Mouse (Mus musculus) common myeloid progenitor, adult 5-6 weeks (primary cell): Measurements from ENCODE around the gene Bid. TPM values are rescaled to one million over a fixed set of nuclear protein-coding genes. Genes with fewer than 3 reads are reported as not detected.

Experiments used
- ATAC-seq: replicated peaks from 2 replicates; pipeline ENCODE4 v1.8.0; 2016; ENCODE audit warnings: low read depth, mild to moderate bottlenecking, moderate TSS enrichment, inconsistent platforms; ENCODE audit not compliant: poor library complexity, severe bottlenecking
- total RNA-seq: library from RNA; stranded (forward); fragments of 200-1000, 187-1606 nt; gene quantifications from 2 replicates; pipeline ENCODE4 v1.2.3, GENCODE M21; 2017

The Bid gene
- total RNA-seq, 1 experiment from 2014 or later, result 29.7 TPM

GRCm38 (mm10) chr6:120937999-120938608 lies 21.5 kb upstream of the Bid start:
- ATAC-seq, result no peak

- ATAC-seq, result no peak
Observed at GRCm38 (mm10) chr6:120937104-120937617, 20.5 kb upstream of the Bid start.

GRCm38 (mm10) chr6:120934176-120934575 lies 17.5 kb upstream of the Bid start:
- ATAC-seq, result no peak

GRCm38 (mm10) chr6:120933670-120934069 lies 17.0 kb upstream of the Bid start:
- ATAC-seq, result no peak

- 0 out of 2 replicates have a peak, but pooled peaks have one; percentile 20 for ATAC-seq
Observed at GRCm38 (mm10) chr6:120932597-120932996, 15.9 kb upstream of the Bid start.

- no peak for ATAC-seq
Observed at GRCm38 (mm10) chr6:120930450-120931306, 14.0 kb upstream of the Bid start.

GRCm38 (mm10) chr6:120929421-120929820 lies 12.8 kb upstream of the Bid start:
- no peak for ATAC-seq

- no peak for ATAC-seq
Observed at GRCm38 (mm10) chr6:120927765-120928164, 11.1 kb upstream of the Bid start.

GRCm38 (mm10) chr6:120926880-120927279 lies 10.2 kb upstream of the Bid start:
- no peak for ATAC-seq

- ATAC-seq, result peak; percentile 54; the same call in 1 of the 2 replicates
Observed at GRCm38 (mm10) chr6:120924791-120925321, 8.2 kb upstream of the Bid start.

GRCm38 (mm10) chr6:120917975-120918374 lies 1.3 kb upstream of the Bid start:
- ATAC-seq, result no peak

- ATAC-seq, result peak; percentile 10
Observed at GRCm38 (mm10) chr6:120916972-120917881, 574 bp upstream of the Bid start.

- no peak for ATAC-seq
Observed at GRCm38 (mm10) chr6:120915649-120915975, 1.0 kb downstream of the Bid start.

GRCm38 (mm10) chr6:120914911-120915648 lies 1.6 kb downstream of the Bid start:
- ATAC-seq, result peak; percentile 62

GRCm38 (mm10) chr6:120914533-120914910 lies 2.1 kb downstream of the Bid start:
- ATAC-seq, result peak; percentile 13

GRCm38 (mm10) chr6:120913783-120914182 lies 2.9 kb downstream of the Bid start:
- ATAC-seq, result no peak

GRCm38 (mm10) chr6:120912931-120913330 lies 3.7 kb downstream of the Bid start:
- ATAC-seq, result no peak

GRCm38 (mm10) chr6:120911213-120912007 lies 5.2 kb downstream of the Bid start:
- ATAC-seq, result peak; percentile 20; the same call in 1 of the 2 replicates

- no peak for ATAC-seq
Observed at GRCm38 (mm10) chr6:120909501-120909900, 7.2 kb downstream of the Bid start.
